Mouse (Mus musculus): ENCODE data around the gene Dennd1b. TPM values are rescaled to one million over a fixed set of nuclear protein-coding genes. Genes with fewer than 3 reads are reported as not detected.

Gene Dennd1b
- polyA plus RNA-seq, 1 experiment: 4.7 TPM

GRCm38 (mm10) chr1:138955455-138955854 is 7.8 kb upstream of the Dennd1b start:
- TF ChIP-seq GATA1 (IDR thresholded peaks at IDR 0.05; ENCODE audit: low read length): no peak

DNA sequence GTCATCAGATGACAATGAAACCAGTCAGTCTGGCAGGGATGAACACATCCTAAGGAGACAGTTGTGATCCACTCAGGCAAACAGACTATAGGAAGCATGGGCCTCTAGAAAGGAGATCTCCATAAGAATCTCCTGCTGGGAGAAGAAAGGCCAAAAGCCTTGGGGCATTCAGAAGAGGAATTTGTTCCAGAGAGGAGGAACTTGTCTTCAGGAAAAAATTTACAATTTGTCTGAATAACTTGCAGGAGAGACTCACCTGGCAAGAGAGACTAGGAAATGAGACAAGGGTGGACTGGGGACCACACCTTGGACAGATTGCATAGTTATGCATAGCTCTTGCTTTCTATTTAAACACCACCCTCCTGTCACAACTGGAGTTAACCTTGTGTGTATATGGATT is 6.7 kb upstream of the Dennd1b start:
- no peak for TF ChIP-seq GATA1 (IDR thresholded peaks at IDR 0.05; ENCODE audit: low read length)

- no peak for TF ChIP-seq GATA1 (IDR thresholded peaks at IDR 0.05; ENCODE audit: low read length)
Observed at GRCm38 (mm10) chr1:138957111-138957510, 6.1 kb upstream of the Dennd1b start.

DNA sequence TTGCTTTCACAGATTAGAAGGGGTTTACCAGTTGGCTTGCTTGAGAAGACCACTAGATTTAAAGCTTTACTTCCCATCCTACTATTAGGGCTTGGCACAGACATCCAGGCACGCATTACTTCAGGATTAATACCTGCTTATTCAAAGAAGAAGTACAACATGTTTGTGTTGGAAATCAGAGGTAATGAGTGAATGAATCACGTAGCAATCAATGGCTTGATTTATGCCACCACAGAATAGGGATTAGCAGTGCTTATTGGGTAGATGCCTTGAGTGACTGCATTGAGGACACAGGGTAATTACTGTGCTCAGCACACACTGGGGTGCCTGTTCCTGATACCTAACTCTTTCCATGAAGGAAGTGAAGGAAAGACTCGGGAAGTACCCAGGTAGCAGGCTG is 4.4 kb upstream of the Dennd1b start:
- no peak for TF ChIP-seq GATA1 (IDR thresholded peaks at IDR 0.05; ENCODE audit: low read length)

DNA sequence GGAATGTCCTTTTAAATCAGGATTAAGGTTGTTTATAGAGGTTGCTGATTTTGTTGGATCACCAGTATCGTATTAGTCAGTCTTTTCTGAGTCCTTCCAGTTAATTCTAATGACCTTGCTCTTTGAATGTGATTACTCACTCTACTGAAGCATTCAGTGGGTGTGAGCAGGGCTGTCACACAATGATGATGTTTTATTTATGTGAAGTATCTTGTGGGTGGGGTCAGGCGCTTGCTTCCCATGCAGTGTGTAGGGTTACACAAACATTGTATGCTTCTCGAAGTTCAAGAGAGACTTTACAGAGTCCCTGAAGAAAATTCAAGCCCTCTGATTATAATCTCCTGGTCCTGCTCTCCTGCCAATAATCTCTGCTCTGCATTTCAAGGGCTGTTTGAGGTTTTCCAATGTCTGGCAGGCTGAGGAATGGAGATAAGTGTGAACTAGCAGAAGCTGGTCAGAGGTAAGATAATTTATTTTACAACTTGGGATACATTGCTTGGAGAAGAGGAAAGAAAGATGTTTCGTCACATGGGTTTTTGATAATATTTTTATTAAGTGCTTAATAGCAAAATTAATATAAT is 3.2 kb upstream of the Dennd1b start:
- TF ChIP-seq GATA1 (IDR thresholded peaks at IDR 0.05; ENCODE audit: low read length): peak; percentile 46

DNA sequence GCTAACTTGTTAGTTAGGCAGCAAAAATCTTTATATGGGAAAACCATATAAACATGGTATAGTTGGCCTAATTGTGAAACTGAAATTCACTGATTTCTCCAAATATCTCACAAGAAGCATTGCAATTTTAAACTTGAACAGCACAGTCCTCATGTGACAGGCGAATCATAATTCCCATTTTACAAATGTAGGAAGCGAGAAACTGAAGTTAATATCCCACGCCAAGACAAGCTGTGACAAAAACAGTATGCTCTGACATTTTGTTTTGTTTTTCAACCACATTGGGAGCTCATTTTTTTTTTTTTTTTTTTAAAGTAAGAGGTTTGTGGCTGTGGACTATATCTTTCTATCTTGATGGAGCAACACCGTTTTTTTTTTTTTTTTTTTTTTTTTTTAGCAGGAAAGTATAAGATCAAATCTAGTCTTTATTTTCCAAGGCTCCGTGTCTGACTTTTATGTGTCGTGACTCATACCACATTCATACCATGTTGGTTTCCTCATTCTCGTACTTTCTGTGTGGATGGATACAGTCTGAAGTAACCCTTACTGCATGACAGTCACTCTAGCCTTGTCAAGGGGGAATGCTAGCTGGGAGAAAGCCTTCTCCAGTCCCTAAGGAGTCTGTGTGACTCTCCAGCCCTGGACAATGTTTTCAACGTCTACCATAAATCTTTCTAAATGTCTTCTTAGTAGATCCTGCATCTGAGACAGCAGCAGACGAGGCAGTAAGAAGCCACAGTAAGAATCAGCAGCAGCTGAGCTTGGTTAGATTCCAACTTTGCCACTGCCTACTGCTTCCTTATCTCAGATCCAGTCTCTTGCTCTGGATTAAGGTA is 751 bp upstream of the Dennd1b start:
- TF ChIP-seq GATA1 (IDR thresholded peaks at IDR 0.05; ENCODE audit: low read length): no peak

GRCm38 (mm10) chr1:138963868-138964458 is 728 bp downstream of the Dennd1b start:
- TF ChIP-seq GATA1 (IDR thresholded peaks at IDR 0.05; ENCODE audit: low read length): no peak

DNA sequence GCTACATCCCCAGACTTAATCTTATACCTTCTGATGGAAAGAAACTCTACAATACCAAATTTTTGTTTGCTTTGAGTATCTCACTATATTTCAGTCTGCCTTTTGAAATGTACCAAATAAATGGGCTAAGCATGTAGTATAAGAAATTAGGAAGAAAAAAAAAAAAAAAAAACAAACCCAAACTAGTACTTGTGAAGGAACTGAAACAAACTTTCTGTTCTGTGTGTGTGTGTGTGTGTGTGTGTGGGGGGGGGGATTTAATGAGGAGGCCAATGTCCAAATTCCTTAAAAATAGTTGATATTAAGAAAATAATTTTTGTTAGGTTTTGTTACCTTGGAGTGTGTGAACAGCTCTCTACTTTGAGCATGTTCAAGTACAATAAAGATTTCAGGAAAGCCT is 1.8 kb downstream of the Dennd1b start:
- no peak for TF ChIP-seq GATA1 (IDR thresholded peaks at IDR 0.05; ENCODE audit: low read length)

DNA sequence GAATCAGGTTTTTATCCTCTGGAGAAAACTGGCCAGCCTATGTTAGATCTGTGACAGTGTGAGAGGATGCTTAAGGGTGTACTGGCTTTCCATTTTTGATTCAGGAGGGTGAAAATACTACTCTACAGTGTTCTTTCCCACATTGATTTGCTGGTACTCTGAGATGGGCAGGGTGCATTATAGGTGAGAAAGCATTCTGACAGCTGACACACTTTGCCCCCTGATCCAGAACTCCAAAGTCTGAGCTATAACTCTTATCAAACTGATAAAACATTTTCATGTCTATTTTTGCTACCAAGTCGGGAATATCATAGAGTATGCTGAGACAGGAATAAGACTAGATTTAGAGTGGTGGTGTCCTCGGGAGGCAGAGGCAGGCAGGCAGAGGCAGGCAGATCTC is 2.3 kb downstream of the Dennd1b start:
- no peak for TF ChIP-seq GATA1 (IDR thresholded peaks at IDR 0.05; ENCODE audit: low read length)

- no peak for TF ChIP-seq GATA1 (IDR thresholded peaks at IDR 0.05; ENCODE audit: low read length)
Observed at GRCm38 (mm10) chr1:138967450-138967849, 4.2 kb downstream of the Dennd1b start.

GRCm38 (mm10) chr1:138970053-138970452 is 6.8 kb downstream of the Dennd1b start:
- no peak for TF ChIP-seq GATA1 (IDR thresholded peaks at IDR 0.05; ENCODE audit: low read length)

GRCm38 (mm10) chr1:138973541-138974224 is 10.4 kb downstream of the Dennd1b start:
- no peak for TF ChIP-seq GATA1 (IDR thresholded peaks at IDR 0.05; ENCODE audit: low read length)

DNA sequence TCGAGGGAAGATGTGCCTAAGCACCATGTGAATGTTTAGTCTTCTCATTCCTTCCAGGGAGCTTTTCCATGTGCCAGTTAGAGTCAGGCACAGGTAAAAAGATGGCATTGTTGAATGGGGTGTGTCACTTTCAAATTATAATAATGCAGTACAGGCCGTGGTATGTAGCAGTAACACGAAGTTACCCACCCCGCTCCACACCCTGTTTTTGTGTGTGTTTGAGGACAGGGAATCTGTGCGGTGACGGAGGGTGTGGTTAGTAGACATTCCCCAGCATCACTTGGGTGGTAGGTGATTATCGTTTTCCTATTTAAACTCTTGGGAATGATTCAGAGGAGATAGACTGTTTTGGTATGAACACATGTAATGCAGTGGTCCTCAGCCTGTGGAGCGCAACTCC is 11.6 kb downstream of the Dennd1b start:
- no peak for TF ChIP-seq GATA1 (IDR thresholded peaks at IDR 0.05; ENCODE audit: low read length)

DNA sequence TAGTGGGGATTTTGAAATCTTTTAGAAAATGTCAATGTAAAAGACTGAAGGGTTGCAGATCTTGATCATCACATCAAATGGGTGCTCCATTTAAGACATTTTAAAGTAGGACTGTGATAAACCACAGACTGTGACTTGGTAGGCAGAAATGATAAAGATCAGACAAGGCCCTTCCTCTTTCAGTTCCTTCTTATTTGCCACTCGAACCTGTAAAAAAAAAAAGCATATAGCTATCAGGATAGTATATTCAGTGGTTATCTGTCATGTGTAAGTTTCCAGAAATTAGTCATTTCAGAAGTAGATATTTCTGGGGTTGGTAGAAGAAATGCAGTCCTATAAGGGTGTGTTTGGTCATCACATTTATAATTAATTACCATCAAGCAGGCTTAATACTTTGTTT is 12.7 kb downstream of the Dennd1b start:
- TF ChIP-seq GATA1 (IDR thresholded peaks at IDR 0.05; ENCODE audit: low read length): no peak

GRCm38 (mm10) chr1:138982203-138982602 is 19.0 kb downstream of the Dennd1b start:
- no peak for TF ChIP-seq GATA1 (IDR thresholded peaks at IDR 0.05; ENCODE audit: low read length)

DNA sequence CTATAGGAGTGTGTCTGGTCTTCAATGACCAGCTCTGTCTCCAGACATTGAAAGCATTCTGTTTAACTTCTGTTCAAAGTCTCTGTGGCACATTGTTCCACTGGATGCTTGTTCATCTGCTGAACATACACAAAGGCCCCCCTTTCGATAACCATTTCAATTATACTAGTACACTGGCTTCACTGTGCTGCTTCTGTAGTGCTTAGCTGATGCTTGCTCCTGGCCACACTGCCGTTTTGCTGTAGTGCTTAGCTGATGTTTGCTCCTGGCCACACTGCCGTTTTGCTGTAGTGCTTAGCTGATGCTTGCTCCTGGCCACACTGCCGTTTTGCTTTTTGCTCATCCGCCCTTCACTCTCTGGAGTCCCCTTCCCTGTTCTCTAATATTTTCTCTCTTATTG is 19.4 kb downstream of the Dennd1b start:
- TF ChIP-seq GATA1 (IDR thresholded peaks at IDR 0.05; ENCODE audit: low read length): no peak

All from G1E-ER4 (cell line).